Mouse (Mus musculus) stomach, postnatal 0 days (tissue): ENCODE measurements around the gene Ccdc93.

Source experiments
- CTCF ChIP-seq: IDR thresholded peaks from 2 replicates; pipeline ENCODE4 v1.5.1; 2016; ENCODE audit warnings: antibody characterized with exemption, low read depth, mild to moderate bottlenecking, moderate library complexity
- EP300 ChIP-seq: optimal IDR thresholded peaks from 2 replicates; pipeline ENCODE3; 2016; ENCODE audit warnings: antibody characterized with exemption

GRCm38 (mm10) chr1:121435981-121436380 is 5.1 kb downstream of the Ccdc93 start:
- TF ChIP-seq EP300 (no peak), CTCF (no peak)
